Mouse (Mus musculus) MEL (cell line): ENCODE results near the gene Cd84. TPM values are rescaled to one million over a fixed set of nuclear protein-coding genes. Genes with fewer than 3 reads are reported as not detected.

Experiments used
- DNase-seq: peaks from one replicate; pipeline ENCODE4 v3.0.0; 2011; ENCODE audit warnings: low read depth, low spot score
- H3K27ac ChIP-seq: 2 replicates; pipeline ENCODE4 v1.5.1; 2012; ENCODE audit warnings: low read depth, mild to moderate bottlenecking, control low read depth, low read length, moderate library complexity; ENCODE audit not compliant: control insufficient read depth
- H3K27me3 ChIP-seq, 2 experiments: fragments of 150-350 bp in 1 of 2; sonication (generic) in 1 of 2; 2 replicates each; pipeline ENCODE4 v1.6.1; 2012; ENCODE audit warnings: low read length in 2 of 2, mild to moderate bottlenecking in 2 of 2, improper control_type of control experiment in 1 of 2, moderate library complexity in 1 of 2; ENCODE audit not compliant: insufficient read depth in 2 of 2, control insufficient read depth in 1 of 2
- H3K36me3 ChIP-seq, 2 experiments: 2 replicates each; pipeline ENCODE4 v1.6.1; 2012 to 2014; ENCODE audit warnings: low read length in 2 of 2, improper control_type of control experiment in 1 of 2, inconsistent platforms in 1 of 2, mild to moderate bottlenecking in 1 of 2; ENCODE audit not compliant: insufficient read depth in 2 of 2, control insufficient read depth in 1 of 2
- H3K4me1 ChIP-seq, 2 experiments: fragments of 150-350 bp in 1 of 2; sonication (generic) in 1 of 2; 2 replicates each; pipeline ENCODE4 v1.6.1; 2012; ENCODE audit warnings: low read length in 2 of 2, improper control_type of control experiment in 1 of 2, mild to moderate bottlenecking in 1 of 2; ENCODE audit not compliant: insufficient read depth in 2 of 2, control insufficient read depth in 1 of 2
- H3K4me3 ChIP-seq, 2 experiments: fragments of 150-350 bp in 1 of 2; sonication (generic) in 1 of 2; 2 replicates each; pipeline ENCODE4 v1.5.1; 2012; ENCODE audit warnings: low read depth in 2 of 2, low read length in 2 of 2, mild to moderate bottlenecking in 2 of 2, moderate library complexity in 2 of 2, control low read depth in 1 of 2, improper control_type of control experiment in 1 of 2; ENCODE audit not compliant: control insufficient read depth in 1 of 2, insufficient read depth in 1 of 2
- H3K79me2 ChIP-seq: 2 replicates; pipeline ENCODE4 v1.6.1; 2012; ENCODE audit warnings: mild to moderate bottlenecking, low read length, moderate library complexity; ENCODE audit not compliant: control insufficient read depth, poor library complexity, insufficient read depth
- H3K9ac ChIP-seq: 2 replicates; pipeline ENCODE4 v1.6.1; 2012; ENCODE audit warnings: low read depth, mild to moderate bottlenecking, control low read depth, low read length, moderate library complexity; ENCODE audit not compliant: control insufficient read depth, poor library complexity, severe bottlenecking
- H3K9me3 ChIP-seq: fragments of 150-350 bp; sonication (generic); replicated peaks from 2 replicates; pipeline ENCODE4 v1.6.1; 2012; ENCODE audit warnings: mild to moderate bottlenecking, low read length, improper control_type of control experiment, moderate library complexity; ENCODE audit not compliant: insufficient read depth
- BHLHE40 ChIP-seq: IDR thresholded peaks from 2 replicates; pipeline ENCODE4 v1.6.1; 2012; ENCODE audit warnings: low read depth, mild to moderate bottlenecking, inconsistent platforms, low read length, improper control_type of control experiment, borderline replicate concordance
- CHD1 ChIP-seq: IDR thresholded peaks from 2 replicates; pipeline ENCODE4 v1.6.1; 2012; ENCODE audit warnings: low read depth, mild to moderate bottlenecking, inconsistent platforms, low read length, improper control_type of control experiment
- CHD2 ChIP-seq: IDR thresholded peaks from 2 replicates; pipeline ENCODE4 v1.6.1; 2011; ENCODE audit warnings: low read length, improper control_type of control experiment
- EP300 ChIP-seq, 2 experiments: IDR thresholded peaks; 2 replicates each; pipeline ENCODE4 v1.6.1; 2011; ENCODE audit warnings: improper control_type of control experiment in 2 of 2, low read length in 2 of 2, low read depth in 1 of 2, mild to moderate bottlenecking in 1 of 2
- ETS1 ChIP-seq: IDR thresholded peaks from 2 replicates; pipeline ENCODE4 v1.6.1; 2012; ENCODE audit warnings: low read depth, mild to moderate bottlenecking, inconsistent platforms, low read length, improper control_type of control experiment, moderate library complexity
- GATA1 ChIP-seq: IDR thresholded peaks from 2 replicates; pipeline ENCODE4 v1.6.1; 2011; ENCODE audit warnings: low read depth, low read length, improper control_type of control experiment
- JUND ChIP-seq: IDR thresholded peaks from 2 replicates; pipeline ENCODE4 v1.6.1; 2011; ENCODE audit warnings: low read depth, mild to moderate bottlenecking, improper control_type of control experiment, low read length
- KAT2A ChIP-seq: conservative IDR thresholded peaks from 2 replicates; pipeline ENCODE4 v1.6.1; 2012; ENCODE audit warnings: low read depth, low read length, improper control_type of control experiment, inconsistent platforms
- MAFK ChIP-seq: IDR thresholded peaks from 2 replicates; pipeline ENCODE4 v1.6.1; 2011; ENCODE audit warnings: low read depth, mild to moderate bottlenecking, low read length, improper control_type of control experiment, borderline replicate concordance
- MAZ ChIP-seq: IDR thresholded peaks from 2 replicates; pipeline ENCODE4 v1.6.1; 2012; ENCODE audit warnings: low read depth, mild to moderate bottlenecking, inconsistent platforms, low read length, improper control_type of control experiment
- MXI1 ChIP-seq: IDR thresholded peaks from 2 replicates; pipeline ENCODE4 v1.6.1; 2011; ENCODE audit warnings: mild to moderate bottlenecking, low read depth, low read length, improper control_type of control experiment
- MYB ChIP-seq: IDR thresholded peaks from 2 replicates; pipeline ENCODE4 v1.6.1; 2011; ENCODE audit warnings: mild to moderate bottlenecking, low read depth, low read length, improper control_type of control experiment
- MYC ChIP-seq: IDR thresholded peaks from 2 replicates; pipeline ENCODE4 v1.6.1; 2011; ENCODE audit warnings: low read depth, mild to moderate bottlenecking, low read length, improper control_type of control experiment, moderate library complexity
- NELFE ChIP-seq: IDR thresholded peaks from 2 replicates; pipeline ENCODE4 v1.6.1; 2011; ENCODE audit warnings: low read depth, low read length, improper control_type of control experiment
- NRF1 ChIP-seq: IDR thresholded peaks from 2 replicates; pipeline ENCODE4 v1.6.1; 2014; ENCODE audit warnings: low read depth, mild to moderate bottlenecking, inconsistent platforms, low read length, improper control_type of control experiment, moderate library complexity; ENCODE audit not compliant: poor library complexity, insufficient read depth, severe bottlenecking
- RCOR1 ChIP-seq: IDR thresholded peaks from 2 replicates; pipeline ENCODE4 v1.6.1; 2012; ENCODE audit warnings: low read depth, mild to moderate bottlenecking, inconsistent platforms, low read length, improper control_type of control experiment
- SIN3A ChIP-seq: IDR thresholded peaks from 2 replicates; pipeline ENCODE4 v1.6.1; 2012; ENCODE audit warnings: low read length, improper control_type of control experiment, inconsistent platforms
- TAL1 ChIP-seq: IDR thresholded peaks from 2 replicates; pipeline ENCODE4 v1.6.1; 2012; ENCODE audit warnings: mild to moderate bottlenecking, inconsistent platforms, low read length, moderate library complexity, mixed read lengths
- TBP ChIP-seq: IDR thresholded peaks from 2 replicates; pipeline ENCODE4 v1.8.0; 2011; ENCODE audit warnings: low read depth, low read length, improper control_type of control experiment
- TCF12 ChIP-seq: IDR thresholded peaks from 2 replicates; pipeline ENCODE4 v1.6.1; 2014; ENCODE audit warnings: low read depth, mild to moderate bottlenecking, inconsistent platforms, low read length, improper control_type of control experiment, moderate library complexity
- UBTF ChIP-seq: IDR thresholded peaks from 2 replicates; pipeline ENCODE4 v1.6.1; 2012; ENCODE audit warnings: low read depth, mild to moderate bottlenecking, inconsistent platforms, low read length, improper control_type of control experiment, moderate library complexity, borderline replicate concordance; ENCODE audit not compliant: insufficient read depth
- USF1 ChIP-seq: IDR thresholded peaks from 2 replicates; pipeline ENCODE4 v1.6.1; 2014; ENCODE audit warnings: low read depth, mild to moderate bottlenecking, inconsistent platforms, low read length, improper control_type of control experiment, moderate library complexity
- ZC3H11A ChIP-seq: IDR thresholded peaks from 2 replicates; pipeline ENCODE4 v1.6.1; 2012; ENCODE audit warnings: low read depth, mild to moderate bottlenecking, inconsistent platforms, low read length, improper control_type of control experiment
- ZMIZ1 ChIP-seq: IDR thresholded peaks from 2 replicates; pipeline ENCODE4 v1.6.1; 2012; ENCODE audit warnings: low read depth, mild to moderate bottlenecking, inconsistent platforms, low read length, improper control_type of control experiment, moderate library complexity
- ZNF384 ChIP-seq: IDR thresholded peaks from 2 replicates; pipeline ENCODE4 v1.6.1; 2012; ENCODE audit warnings: low read depth, mild to moderate bottlenecking, inconsistent platforms, low read length, improper control_type of control experiment
- polyA plus RNA-seq, 2 experiments: library from polyadenylated mRNA; stranded (reverse) in 1 of 2; unstranded in 1 of 2; fragments of >175 nt in 1 of 2; fragments of >200 nt in 1 of 2; gene quantifications; 2 replicates each; pipeline versions ENCODE4 v1.2.1 to v1.2.4; 2012; ENCODE audit warnings: low replicate concordance in 2 of 2, low read depth in 1 of 2; ENCODE audit not compliant: insufficient read length in 2 of 2, insufficient read depth in 1 of 2, missing spikeins in 1 of 2
- total RNA-seq: library from RNA; depleted of rRNA; stranded (reverse); fragments of 300-350 nt; gene quantifications from 2 replicates; pipeline ENCODE4 v1.2.3, GENCODE M21; 2012

Cd84 gene
- total and polyA plus RNA-seq, 3 experiments: 6.8 to 10.4 TPM; not detected in 1

- Histone ChIP-seq H3K9ac (no peak overlapping the region), H3K36me3 (peaks cover 0 to 20% of the 10 kb centered on the region in 2 experiments; a peak in 2 of 4 replicates), H3K4me3 (no peak overlapping the region), H3K27ac (no peak overlapping the region), H3K27me3 (no peaks in the 10 kb centered on the region), H3K79me2 (no peaks in the 10 kb centered on the region), H3K4me1 (peaks cover 13 to 20% of the 10 kb centered on the region in 2 experiments), H3K9me3 (no peaks in the 10 kb centered on the region)
- no peak for DNase-seq
- TF ChIP-seq KAT2A: no peak
- no peak for TF ChIP-seq CHD1
- no peak for TF ChIP-seq CHD2
- TF ChIP-seq NELFE: no peak
- no peak for TF ChIP-seq MYC
- no peak for TF ChIP-seq NRF1
- no peak for TF ChIP-seq MYB
- no peak for TF ChIP-seq TBP
- no peak for TF ChIP-seq USF1
- TF ChIP-seq ZNF384: no peak
- no peak for TF ChIP-seq MAFK
Measured at GRCm38 (mm10) chr1:171919901-171920510, 80.5 kb downstream of the Cd84 start.

DNA sequence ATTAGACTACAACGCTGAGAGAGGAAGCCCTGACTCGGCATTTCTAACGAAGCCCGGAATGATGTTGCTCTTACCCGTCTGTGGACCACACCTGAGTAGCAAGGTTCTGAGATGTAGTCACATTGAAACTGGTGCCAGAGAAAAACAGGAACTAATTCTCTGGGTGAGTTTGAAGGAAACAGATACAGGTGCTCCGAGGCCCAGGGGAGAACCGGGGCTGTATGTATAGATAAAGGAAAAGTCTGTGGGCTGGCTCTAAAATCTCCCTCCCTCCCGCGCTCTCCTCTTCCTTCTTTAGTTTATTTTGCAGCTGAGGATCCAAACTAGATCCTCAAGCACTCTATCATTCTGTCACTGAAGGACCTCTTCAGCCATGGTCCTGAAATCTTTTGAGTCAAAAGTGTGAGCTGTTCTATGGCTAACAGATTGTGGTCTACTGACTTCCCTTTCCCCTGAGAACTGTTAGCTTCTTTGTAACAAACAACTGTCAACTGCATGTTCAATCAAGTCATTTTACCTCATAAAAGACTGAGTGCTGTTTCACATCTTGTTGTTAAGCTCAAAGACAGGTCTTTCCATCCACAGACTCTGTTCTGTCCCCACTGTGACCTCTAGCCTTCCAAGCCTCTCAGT lies 81.6 kb downstream of the Cd84 start:
- H3K4me3 ChIP-seq: no peak overlapping the region; a peak in 1 of 4 replicates
- DNase-seq: peak; percentile 89

More for the DNA sequence above, 81.6 kb downstream of the Cd84 start:
- peaks cover 13 to 16% of the 10 kb centered on the region in 2 experiments for H3K4me1 ChIP-seq
- TF ChIP-seq MXI1 (peak; percentile 75), MYB (peak; percentile 76), TBP (0 out of 2 replicates have a peak, but pooled peaks have one; percentile 14), MAFK (peak; percentile 44; the same call in 1 of the 2 replicates), NELFE (no peak), ETS1 (peak; percentile 77), MAZ (peak; percentile 74), ZC3H11A (0 out of 2 replicates have a peak, but pooled peaks have one; percentile 9), TCF12 (peak; percentile 92), EP300 (IDR thresholded peaks at IDR 0.05; ENCODE audit: low read depth in 1 of 2, low read length in 2 of 2) (peak; percentile 86 to 87), UBTF (no peak), ZMIZ1 (no peak), BHLHE40 (peak; percentile 50; the same call in 1 of the 2 replicates), SIN3A (peak; percentile 50; the same call in 1 of the 2 replicates), JUND (no peak), TAL1 (peak; percentile 73), RCOR1 (peak; percentile 74), GATA1 (peak; percentile 80)
- TF ChIP-seq, all 39 proteins: peak for 14
- Histone ChIP-seq H3K27ac (peak overlapping the region; percentile 62), H3K27me3 (no peaks in the 10 kb centered on the region), H3K9ac (no peak overlapping the region), H3K9me3 (no peaks in the 10 kb centered on the region), H3K79me2 (no peaks in the 10 kb centered on the region), H3K36me3 (peaks cover 0 to 18% of the 10 kb centered on the region in 2 experiments; a peak in 2 of 4 replicates)
